Mouse (Mus musculus) testis, adult 2 months (tissue): ENCODE results near the gene Gm10198.

Experiments used
- CTCF ChIP-seq: fragments of 200-500 bp; IDR thresholded peaks from 2 replicates; pipeline ENCODE4 v1.5.1; 2012; ENCODE audit warnings: low read depth, mild to moderate bottlenecking, inconsistent platforms, low read length, moderate library complexity; ENCODE audit not compliant: control insufficient read depth, insufficient read depth, insufficient replicate concordance
- POLR2A ChIP-seq: fragments of 200-500 bp; IDR thresholded peaks from 2 replicates; pipeline ENCODE4 v1.6.1; 2012; ENCODE audit warnings: low read depth, mild to moderate bottlenecking, inconsistent platforms, low read length, moderate library complexity; ENCODE audit not compliant: control insufficient read depth

DNA sequence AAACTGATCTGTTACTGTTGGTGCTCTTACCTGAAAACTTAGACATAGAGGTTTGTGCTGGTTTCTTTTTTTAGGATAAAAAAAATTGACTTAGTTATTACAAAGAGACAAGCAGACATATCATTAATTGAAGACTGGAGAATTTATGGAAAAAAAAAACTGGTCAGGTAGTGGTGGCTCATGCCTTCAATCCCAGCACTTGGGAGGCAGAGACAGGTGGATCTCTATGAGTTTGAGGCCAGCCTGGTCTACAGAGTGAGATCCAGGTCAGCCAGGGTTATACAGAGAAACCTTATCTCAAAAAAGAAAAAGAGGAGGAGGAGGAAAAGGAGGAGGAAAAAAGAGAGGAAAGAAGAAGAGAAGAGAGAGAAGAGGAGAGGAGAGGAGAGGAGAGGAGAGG is at the start of gene Gm10198:
- no peak for TF ChIP-seq POLR2A
- TF ChIP-seq CTCF: no peak
